Mouse (Mus musculus) MEL (cell line): ENCODE results near the gene Otos. TPM values are rescaled to one million over a fixed set of nuclear protein-coding genes. Genes with fewer than 3 reads are reported as not detected.

Experiments
- DNase-seq: peaks from one replicate; pipeline ENCODE4 v3.0.0; 2011; ENCODE audit warnings: low read depth, low spot score
- H3K27ac ChIP-seq: 2 replicates; pipeline ENCODE4 v1.5.1; 2012; ENCODE audit warnings: low read depth, mild to moderate bottlenecking, control low read depth, low read length, moderate library complexity; ENCODE audit not compliant: control insufficient read depth
- H3K27me3 ChIP-seq, 2 experiments: fragments of 150-350 bp in 1 of 2; sonication (generic) in 1 of 2; 2 replicates each; pipeline ENCODE4 v1.6.1; 2012; ENCODE audit warnings: low read length in 2 of 2, mild to moderate bottlenecking in 2 of 2, improper control_type of control experiment in 1 of 2, moderate library complexity in 1 of 2; ENCODE audit not compliant: insufficient read depth in 2 of 2, control insufficient read depth in 1 of 2
- H3K36me3 ChIP-seq, 2 experiments: 2 replicates each; pipeline ENCODE4 v1.6.1; 2012 to 2014; ENCODE audit warnings: low read length in 2 of 2, improper control_type of control experiment in 1 of 2, inconsistent platforms in 1 of 2, mild to moderate bottlenecking in 1 of 2; ENCODE audit not compliant: insufficient read depth in 2 of 2, control insufficient read depth in 1 of 2
- H3K4me1 ChIP-seq, 2 experiments: fragments of 150-350 bp in 1 of 2; sonication (generic) in 1 of 2; 2 replicates each; pipeline ENCODE4 v1.6.1; 2012; ENCODE audit warnings: low read length in 2 of 2, improper control_type of control experiment in 1 of 2, mild to moderate bottlenecking in 1 of 2; ENCODE audit not compliant: insufficient read depth in 2 of 2, control insufficient read depth in 1 of 2
- H3K4me3 ChIP-seq, 2 experiments: fragments of 150-350 bp in 1 of 2; sonication (generic) in 1 of 2; 2 replicates each; pipeline ENCODE4 v1.5.1; 2012; ENCODE audit warnings: low read depth in 2 of 2, low read length in 2 of 2, mild to moderate bottlenecking in 2 of 2, moderate library complexity in 2 of 2, control low read depth in 1 of 2, improper control_type of control experiment in 1 of 2; ENCODE audit not compliant: control insufficient read depth in 1 of 2, insufficient read depth in 1 of 2
- H3K79me2 ChIP-seq: 2 replicates; pipeline ENCODE4 v1.6.1; 2012; ENCODE audit warnings: mild to moderate bottlenecking, low read length, moderate library complexity; ENCODE audit not compliant: control insufficient read depth, poor library complexity, insufficient read depth
- H3K9ac ChIP-seq: 2 replicates; pipeline ENCODE4 v1.6.1; 2012; ENCODE audit warnings: low read depth, mild to moderate bottlenecking, control low read depth, low read length, moderate library complexity; ENCODE audit not compliant: control insufficient read depth, poor library complexity, severe bottlenecking
- H3K9me3 ChIP-seq: fragments of 150-350 bp; sonication (generic); replicated peaks from 2 replicates; pipeline ENCODE4 v1.6.1; 2012; ENCODE audit warnings: mild to moderate bottlenecking, low read length, improper control_type of control experiment, moderate library complexity; ENCODE audit not compliant: insufficient read depth
- BHLHE40 ChIP-seq: IDR thresholded peaks from 2 replicates; pipeline ENCODE4 v1.6.1; 2012; ENCODE audit warnings: low read depth, mild to moderate bottlenecking, inconsistent platforms, low read length, improper control_type of control experiment, borderline replicate concordance
- CHD1 ChIP-seq: IDR thresholded peaks from 2 replicates; pipeline ENCODE4 v1.6.1; 2012; ENCODE audit warnings: low read depth, mild to moderate bottlenecking, inconsistent platforms, low read length, improper control_type of control experiment
- CHD2 ChIP-seq: IDR thresholded peaks from 2 replicates; pipeline ENCODE4 v1.6.1; 2011; ENCODE audit warnings: low read length, improper control_type of control experiment
- E2F4 ChIP-seq: IDR thresholded peaks from 2 replicates; pipeline ENCODE4 v1.6.1; 2011; ENCODE audit warnings: low read depth, low read length, improper control_type of control experiment, borderline replicate concordance
- ELF1 ChIP-seq: IDR thresholded peaks from 2 replicates; pipeline ENCODE4 v1.6.1; 2014; ENCODE audit warnings: low read depth, mild to moderate bottlenecking, inconsistent platforms, low read length, improper control_type of control experiment, moderate library complexity
- EP300 ChIP-seq, 2 experiments: IDR thresholded peaks; 2 replicates each; pipeline ENCODE4 v1.6.1; 2011; ENCODE audit warnings: improper control_type of control experiment in 2 of 2, low read length in 2 of 2, low read depth in 1 of 2, mild to moderate bottlenecking in 1 of 2
- ETS1 ChIP-seq: IDR thresholded peaks from 2 replicates; pipeline ENCODE4 v1.6.1; 2012; ENCODE audit warnings: low read depth, mild to moderate bottlenecking, inconsistent platforms, low read length, improper control_type of control experiment, moderate library complexity
- GABPA ChIP-seq: IDR thresholded peaks from 2 replicates; pipeline ENCODE4 v1.6.1; 2012; ENCODE audit warnings: low read depth, mild to moderate bottlenecking, inconsistent platforms, low read length, improper control_type of control experiment, moderate library complexity
- GATA1 ChIP-seq: IDR thresholded peaks from 2 replicates; pipeline ENCODE4 v1.6.1; 2011; ENCODE audit warnings: low read depth, low read length, improper control_type of control experiment
- MAFK ChIP-seq: IDR thresholded peaks from 2 replicates; pipeline ENCODE4 v1.6.1; 2011; ENCODE audit warnings: low read depth, mild to moderate bottlenecking, low read length, improper control_type of control experiment, borderline replicate concordance
- MAX ChIP-seq: IDR thresholded peaks from 2 replicates; pipeline ENCODE4 v1.6.1; 2011; ENCODE audit warnings: low read length, improper control_type of control experiment
- MAZ ChIP-seq: IDR thresholded peaks from 2 replicates; pipeline ENCODE4 v1.6.1; 2012; ENCODE audit warnings: low read depth, mild to moderate bottlenecking, inconsistent platforms, low read length, improper control_type of control experiment
- MEF2A ChIP-seq: IDR thresholded peaks from 2 replicates; pipeline ENCODE4 v1.6.1; 2014; ENCODE audit warnings: low read depth, mild to moderate bottlenecking, inconsistent platforms, low read length, improper control_type of control experiment; ENCODE audit not compliant: poor library complexity, insufficient replicate concordance, severe bottlenecking; ENCODE audit errors: extremely low read depth
- MXI1 ChIP-seq: IDR thresholded peaks from 2 replicates; pipeline ENCODE4 v1.6.1; 2011; ENCODE audit warnings: mild to moderate bottlenecking, low read depth, low read length, improper control_type of control experiment
- MYB ChIP-seq: IDR thresholded peaks from 2 replicates; pipeline ENCODE4 v1.6.1; 2011; ENCODE audit warnings: mild to moderate bottlenecking, low read depth, low read length, improper control_type of control experiment
- MYC ChIP-seq: IDR thresholded peaks from 2 replicates; pipeline ENCODE4 v1.6.1; 2011; ENCODE audit warnings: low read depth, mild to moderate bottlenecking, low read length, improper control_type of control experiment, moderate library complexity
- NELFE ChIP-seq: IDR thresholded peaks from 2 replicates; pipeline ENCODE4 v1.6.1; 2011; ENCODE audit warnings: low read depth, low read length, improper control_type of control experiment
- NRF1 ChIP-seq: IDR thresholded peaks from 2 replicates; pipeline ENCODE4 v1.6.1; 2014; ENCODE audit warnings: low read depth, mild to moderate bottlenecking, inconsistent platforms, low read length, improper control_type of control experiment, moderate library complexity; ENCODE audit not compliant: poor library complexity, insufficient read depth, severe bottlenecking
- POLR2A ChIP-seq, 2 experiments: IDR thresholded peaks; 2 replicates each; pipeline ENCODE4 v1.6.1; 2011 to 2012; ENCODE audit warnings: low read length in 2 of 2, mild to moderate bottlenecking in 2 of 2, control low read depth in 1 of 2, improper control_type of control experiment in 1 of 2, low read depth in 1 of 2, moderate library complexity in 1 of 2; ENCODE audit not compliant: control insufficient read depth in 1 of 2, insufficient read depth in 1 of 2, poor library complexity in 1 of 2
- POLR2AphosphoS2 ChIP-seq: IDR thresholded peaks from 2 replicates; pipeline ENCODE4 v1.6.1; 2011; ENCODE audit warnings: low read length, improper control_type of control experiment
- POLR2AphosphoS5 ChIP-seq: IDR thresholded peaks from 2 replicates; pipeline ENCODE4 v1.6.1; 2012; ENCODE audit warnings: low read depth, borderline replicate concordance, mild to moderate bottlenecking, inconsistent platforms, low read length, moderate library complexity, mixed read lengths
- RAD21 ChIP-seq: IDR thresholded peaks from 2 replicates; pipeline ENCODE4 v1.6.1; 2011; ENCODE audit warnings: mild to moderate bottlenecking, low read depth, low read length, improper control_type of control experiment
- RCOR1 ChIP-seq: IDR thresholded peaks from 2 replicates; pipeline ENCODE4 v1.6.1; 2012; ENCODE audit warnings: low read depth, mild to moderate bottlenecking, inconsistent platforms, low read length, improper control_type of control experiment
- SIN3A ChIP-seq: IDR thresholded peaks from 2 replicates; pipeline ENCODE4 v1.6.1; 2012; ENCODE audit warnings: low read length, improper control_type of control experiment, inconsistent platforms
- TBP ChIP-seq: IDR thresholded peaks from 2 replicates; pipeline ENCODE4 v1.8.0; 2011; ENCODE audit warnings: low read depth, low read length, improper control_type of control experiment
- TCF12 ChIP-seq: IDR thresholded peaks from 2 replicates; pipeline ENCODE4 v1.6.1; 2014; ENCODE audit warnings: low read depth, mild to moderate bottlenecking, inconsistent platforms, low read length, improper control_type of control experiment, moderate library complexity
- UBTF ChIP-seq: IDR thresholded peaks from 2 replicates; pipeline ENCODE4 v1.6.1; 2012; ENCODE audit warnings: low read depth, mild to moderate bottlenecking, inconsistent platforms, low read length, improper control_type of control experiment, moderate library complexity, borderline replicate concordance; ENCODE audit not compliant: insufficient read depth
- USF1 ChIP-seq: IDR thresholded peaks from 2 replicates; pipeline ENCODE4 v1.6.1; 2014; ENCODE audit warnings: low read depth, mild to moderate bottlenecking, inconsistent platforms, low read length, improper control_type of control experiment, moderate library complexity
- USF2 ChIP-seq, 2 experiments: IDR thresholded peaks; 2 replicates each; pipeline ENCODE4 v1.6.1; 2011 to 2012; ENCODE audit warnings: improper control_type of control experiment in 2 of 2, low read length in 2 of 2, borderline replicate concordance in 1 of 2, inconsistent platforms in 1 of 2, low read depth in 1 of 2, mild to moderate bottlenecking in 1 of 2; ENCODE audit not compliant: insufficient read depth in 1 of 2
- ZKSCAN1 ChIP-seq: IDR thresholded peaks from 2 replicates; pipeline ENCODE4 v1.6.1; 2012; ENCODE audit warnings: low read depth, mild to moderate bottlenecking, inconsistent platforms, low read length, improper control_type of control experiment, moderate library complexity
- ZNF384 ChIP-seq: IDR thresholded peaks from 2 replicates; pipeline ENCODE4 v1.6.1; 2012; ENCODE audit warnings: low read depth, mild to moderate bottlenecking, inconsistent platforms, low read length, improper control_type of control experiment
- polyA plus RNA-seq, 2 experiments: library from polyadenylated mRNA; stranded (reverse) in 1 of 2; unstranded in 1 of 2; fragments of >175 nt in 1 of 2; fragments of >200 nt in 1 of 2; gene quantifications; 2 replicates each; pipeline versions ENCODE4 v1.2.1 to v1.2.4; 2012; ENCODE audit warnings: low replicate concordance in 2 of 2, low read depth in 1 of 2; ENCODE audit not compliant: insufficient read length in 2 of 2, insufficient read depth in 1 of 2, missing spikeins in 1 of 2
- total RNA-seq: library from RNA; depleted of rRNA; stranded (reverse); fragments of 300-350 nt; gene quantifications from 2 replicates; pipeline ENCODE4 v1.2.3, GENCODE M21; 2012

Otos gene
- total and polyA plus RNA-seq, 3 experiments, result 1.2 to 6.3 TPM; not detected in 1

- DNase-seq, result no peak
- H3K27ac ChIP-seq, result no peak overlapping the region
- H3K27me3 ChIP-seq, result no peaks in the 10 kb centered on the region
- H3K4me1 ChIP-seq, result no peaks in the 10 kb centered on the region
- H3K79me2 ChIP-seq, result no peaks in the 10 kb centered on the region
- H3K4me3 ChIP-seq, result no peak overlapping the region
- TF ChIP-seq NRF1, result no peak
- no peak for TF ChIP-seq POLR2AphosphoS2
- no peak for TF ChIP-seq BHLHE40
- no peak for TF ChIP-seq TCF12
- TF ChIP-seq RCOR1, result no peak
- TF ChIP-seq ETS1, result no peak
- no peak for TF ChIP-seq CHD2
- TF ChIP-seq MAFK, result no peak
- TF ChIP-seq MYC, result no peak
- no peak for TF ChIP-seq SIN3A
- TF ChIP-seq ELF1, result no peak
- no peak for TF ChIP-seq CHD1
- no peak for TF ChIP-seq POLR2A (IDR thresholded peaks at IDR 0.05; ENCODE audit: control insufficient read depth in 1 of 2, insufficient read depth in 1 of 2, low read depth in 1 of 2, low read length in 2 of 2, poor library complexity in 1 of 2)
- no peak for TF ChIP-seq EP300 (IDR thresholded peaks at IDR 0.05; ENCODE audit: low read depth in 1 of 2, low read length in 2 of 2)
- no peak for TF ChIP-seq ZKSCAN1
- TF ChIP-seq RAD21, result no peak
- TF ChIP-seq USF2 (IDR thresholded peaks at IDR 0.05; ENCODE audit: borderline replicate concordance in 1 of 2, insufficient read depth in 1 of 2, low read depth in 1 of 2, low read length in 2 of 2), result no peak
- TF ChIP-seq MEF2A, result no peak
- TF ChIP-seq MXI1, result no peak
- no peak overlapping the region for H3K9ac ChIP-seq
- H3K36me3 ChIP-seq, result no peaks in the 10 kb centered on the region
- H3K9me3 ChIP-seq, result no peaks in the 10 kb centered on the region
Observed at GRCm38 (mm10) chr1:92669430-92669829, 20.8 kb upstream of the Otos start.

- no peaks in the 10 kb centered on the region for H3K9me3 ChIP-seq
- TF ChIP-seq RAD21 (no peak), UBTF (no peak), NELFE (no peak), MAZ (no peak), USF1 (no peak), TCF12 (no peak), E2F4 (no peak), MYB (no peak), MXI1 (no peak), GATA1 (no peak), CHD2 (no peak), TBP (no peak), GABPA (no peak), MAX (no peak), RCOR1 (no peak), ZNF384 (no peak), MEF2A (no peak), SIN3A (no peak), POLR2AphosphoS5 (no peak), MAFK (no peak)
- TF ChIP-seq, all 39 proteins: peak for 0
- H3K4me1 ChIP-seq, result no peaks in the 10 kb centered on the region
- no peak overlapping the region for H3K9ac ChIP-seq
- DNase-seq, result no peak
- H3K27ac ChIP-seq, result no peak overlapping the region
- no peaks in the 10 kb centered on the region for H3K36me3 ChIP-seq
- H3K79me2 ChIP-seq, result no peaks in the 10 kb centered on the region
- H3K4me3 ChIP-seq, result no peak overlapping the region
- H3K27me3 ChIP-seq, result no peaks in the 10 kb centered on the region
Observed at GRCm38 (mm10) chr1:92667106-92667505, 18.5 kb upstream of the Otos start.
